Mouse (Mus musculus): ENCODE results near the gene Chfr.

GRCm38 (mm10) chr5:110108305-110108628 lies 27.4 kb upstream of the Chfr start:
- no peak; the same call in 1 of the 2 replicates for TF ChIP-seq CTCF (IDR thresholded peaks at IDR 0.05; ENCODE audit: low read depth)
- TF ChIP-seq EP300 (IDR thresholded peaks at IDR 0.05; ENCODE audit: low read depth): no peak
